Mouse (Mus musculus): ENCODE results near the gene Tat.

DNA sequence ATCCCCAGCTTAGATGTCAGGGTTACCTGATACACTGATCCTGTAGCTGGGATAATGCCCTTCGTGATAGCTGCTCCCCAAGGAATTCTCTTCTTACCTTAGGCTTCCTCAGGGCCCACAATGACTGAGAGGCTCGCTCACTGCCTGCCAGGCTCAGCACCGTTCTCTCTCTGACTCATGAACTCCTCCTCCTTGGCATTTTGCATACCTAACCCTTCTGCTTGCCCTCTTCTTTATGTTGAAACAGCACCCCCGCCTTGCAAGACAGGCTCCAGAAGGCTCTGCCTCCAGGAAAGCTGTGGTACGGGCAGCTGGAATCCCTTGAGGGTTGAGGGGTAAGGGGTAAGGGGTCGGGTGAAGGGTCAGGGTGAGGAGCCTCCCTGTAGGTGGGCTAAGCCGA is 49.0 kb downstream of the Tat start:
- no peak for TF ChIP-seq CTCF (IDR thresholded peaks at IDR 0.05)
- no peak for TF ChIP-seq EP300 (IDR thresholded peaks at IDR 0.05)
